Mouse (Mus musculus) frontal cortex, postnatal 10 days (tissue): ENCODE results near the gene Cdadc1.

Experiments used
- DNase-seq, 2 experiments: peaks; one replicate each; pipeline ENCODE4 v3.0.0; 2022; ENCODE audit warnings: low spot score in 2 of 2, mixed read lengths in 1 of 2

Cdadc1 gene

GRCm38 (mm10) chr14:59543956-59544355 lies 53.8 kb downstream of the Cdadc1 start:
- DNase-seq = no peak

- no peak for DNase-seq
Observed at GRCm38 (mm10) chr14:59543158-59543826, 54.5 kb downstream of the Cdadc1 start.

DNA sequence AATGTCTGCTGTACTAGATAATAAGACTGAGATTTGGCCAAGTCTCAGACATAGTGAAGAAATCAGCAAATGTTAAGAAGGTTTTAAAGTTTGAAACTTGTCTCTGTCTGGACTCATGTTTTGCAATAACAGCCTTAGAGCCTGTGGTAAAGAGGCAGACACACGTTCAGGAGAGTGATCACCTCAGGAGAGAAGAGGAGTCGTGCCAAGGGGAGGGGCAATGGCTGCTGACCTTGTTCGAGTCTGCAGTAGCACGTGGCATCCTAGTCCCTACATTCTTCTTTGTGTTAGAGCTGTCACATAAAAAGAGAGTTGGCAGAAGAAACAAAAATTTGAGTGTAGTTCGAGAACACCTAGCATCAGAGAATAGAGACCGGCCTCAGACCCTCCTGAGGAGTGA lies 57.0 kb downstream of the Cdadc1 start:
- DNase-seq = no peak

DNA sequence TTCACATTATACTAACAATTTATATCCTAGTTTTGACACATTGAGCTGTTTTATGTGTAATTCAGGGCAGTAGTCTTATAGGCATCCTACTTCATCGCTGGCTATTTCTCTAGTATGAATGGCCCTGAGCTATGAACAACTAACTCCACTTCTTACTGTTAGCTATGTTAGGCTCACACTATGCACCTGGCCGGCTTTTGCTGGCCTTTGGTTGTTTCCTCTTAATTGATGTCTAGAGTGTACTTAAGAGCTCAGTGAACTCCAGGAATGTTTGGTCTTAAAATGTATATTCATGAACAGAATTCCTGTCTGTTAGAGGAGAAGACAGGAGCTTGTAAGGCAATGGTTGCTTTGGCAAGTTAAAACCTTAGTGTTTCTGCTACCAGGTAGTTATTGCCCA lies 57.5 kb downstream of the Cdadc1 start:
- no peak for DNase-seq

GRCm38 (mm10) chr14:59537829-59538432 lies 59.8 kb downstream of the Cdadc1 start:
- DNase-seq = no peak

GRCm38 (mm10) chr14:59533908-59534307 lies 63.9 kb downstream of the Cdadc1 start:
- DNase-seq = no peak

DNA sequence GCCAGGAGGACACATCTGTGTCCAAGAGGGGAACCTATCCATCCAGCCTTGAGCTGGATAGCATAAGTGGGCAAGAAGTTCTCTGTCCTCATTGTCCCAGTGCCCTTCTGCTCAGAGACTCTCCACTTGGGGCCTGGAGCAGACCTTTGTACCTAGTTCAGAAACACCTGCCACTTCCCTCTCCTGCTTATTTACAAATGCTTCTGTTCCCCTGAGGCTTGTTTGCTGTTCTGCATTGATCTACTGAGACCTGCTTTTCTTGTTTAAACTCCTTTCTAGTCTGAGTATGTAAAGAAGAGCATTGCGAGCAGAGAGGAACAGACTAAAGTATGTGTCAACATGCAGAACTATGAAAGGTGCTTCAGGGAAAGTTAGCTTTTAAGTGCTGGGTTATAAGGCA lies 64.8 kb downstream of the Cdadc1 start:
- DNase-seq = no peak

GRCm38 (mm10) chr14:59530801-59531200 lies 67.0 kb downstream of the Cdadc1 start:
- no peak for DNase-seq

- no peak for DNase-seq
Observed at GRCm38 (mm10) chr14:59525843-59526242, 71.9 kb downstream of the Cdadc1 start.

GRCm38 (mm10) chr14:59513922-59514444 lies 83.8 kb downstream of the Cdadc1 start:
- no peak for DNase-seq
